Mouse (Mus musculus) yolk sac, embryonic 10.5 days (tissue): ENCODE data around the gene Tspan33.
"Not testable (repeated sequence)": the region's sequence is repeated elsewhere in the genome, so short reads cannot be mapped to it uniquely, and the experiment has no call there.

Source experiments
- DNase-seq: peaks from one replicate; pipeline ENCODE4 v3.0.0-alpha.2; 2017; ENCODE audit warnings: low spot score

Gene Tspan33

DNA sequence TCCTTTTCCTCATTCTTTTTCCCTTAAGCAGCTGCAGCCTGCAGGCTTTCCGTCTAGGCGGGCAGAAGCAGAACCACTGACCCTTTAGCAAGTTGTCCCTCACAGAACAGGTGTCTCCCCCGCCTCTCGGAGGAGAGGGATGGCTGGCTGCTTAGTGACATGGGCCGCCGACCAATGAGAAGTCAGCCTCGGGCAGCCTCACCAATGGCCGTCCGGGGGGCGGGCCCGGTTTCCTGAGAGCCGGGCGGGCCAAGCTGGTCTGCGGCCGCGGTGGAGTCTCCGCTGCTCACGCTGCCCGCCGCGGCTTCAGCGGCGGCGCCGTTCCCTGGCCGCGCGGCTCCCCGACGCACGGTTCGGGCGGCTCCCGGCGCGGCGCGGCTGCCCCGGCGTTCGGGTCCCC lies at the start of gene Tspan33:
Gene Tspan33, plus strand, starts transcription at position 270 of the 400 bp plus-strand sequence.
- peak; percentile 92 for DNase-seq

- peak; percentile 79 for DNase-seq
Measured at GRCm38 (mm10) chr6:29649494-29650169, 44.4 kb upstream of the Tspan33 start.

DNA sequence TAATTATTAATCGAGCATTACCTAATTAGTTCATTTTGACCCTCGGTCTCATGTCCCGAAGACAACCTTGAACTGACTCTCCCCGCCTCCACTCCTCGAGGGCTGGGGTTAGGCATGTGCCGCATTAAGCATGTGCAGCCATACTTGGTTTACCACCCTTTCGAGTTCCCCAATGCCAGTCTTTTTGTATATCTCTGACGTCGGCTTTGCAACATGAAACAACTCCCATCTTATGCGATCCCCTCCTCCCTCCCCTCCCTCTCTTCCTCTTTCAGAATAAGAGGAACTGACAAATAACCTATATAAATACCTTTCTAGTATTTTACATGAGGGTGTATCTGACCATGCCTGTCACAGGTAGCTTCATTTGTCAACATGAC lies 43.9 kb upstream of the Tspan33 start:
- DNase-seq: no peak

DNA sequence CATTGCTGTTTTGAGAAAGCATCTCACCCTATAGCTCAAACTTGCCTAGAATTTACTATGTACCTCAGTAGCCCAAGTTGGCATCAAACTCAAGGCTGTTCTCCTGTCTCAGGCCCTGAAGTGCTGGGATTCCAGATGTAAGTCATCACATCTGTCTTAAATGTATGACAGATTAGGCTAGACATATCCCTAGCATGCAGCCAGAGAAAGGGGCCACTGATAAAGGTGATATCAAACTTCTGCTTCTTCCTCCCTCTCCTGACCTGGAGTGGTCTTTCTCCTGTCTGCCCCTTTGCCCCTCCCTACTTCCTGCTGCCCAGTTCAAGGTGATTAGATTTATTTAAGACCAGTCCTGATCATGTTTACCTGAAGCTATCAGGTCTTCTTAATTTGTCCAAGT lies 40.8 kb upstream of the Tspan33 start:
- DNase-seq: no peak

DNA sequence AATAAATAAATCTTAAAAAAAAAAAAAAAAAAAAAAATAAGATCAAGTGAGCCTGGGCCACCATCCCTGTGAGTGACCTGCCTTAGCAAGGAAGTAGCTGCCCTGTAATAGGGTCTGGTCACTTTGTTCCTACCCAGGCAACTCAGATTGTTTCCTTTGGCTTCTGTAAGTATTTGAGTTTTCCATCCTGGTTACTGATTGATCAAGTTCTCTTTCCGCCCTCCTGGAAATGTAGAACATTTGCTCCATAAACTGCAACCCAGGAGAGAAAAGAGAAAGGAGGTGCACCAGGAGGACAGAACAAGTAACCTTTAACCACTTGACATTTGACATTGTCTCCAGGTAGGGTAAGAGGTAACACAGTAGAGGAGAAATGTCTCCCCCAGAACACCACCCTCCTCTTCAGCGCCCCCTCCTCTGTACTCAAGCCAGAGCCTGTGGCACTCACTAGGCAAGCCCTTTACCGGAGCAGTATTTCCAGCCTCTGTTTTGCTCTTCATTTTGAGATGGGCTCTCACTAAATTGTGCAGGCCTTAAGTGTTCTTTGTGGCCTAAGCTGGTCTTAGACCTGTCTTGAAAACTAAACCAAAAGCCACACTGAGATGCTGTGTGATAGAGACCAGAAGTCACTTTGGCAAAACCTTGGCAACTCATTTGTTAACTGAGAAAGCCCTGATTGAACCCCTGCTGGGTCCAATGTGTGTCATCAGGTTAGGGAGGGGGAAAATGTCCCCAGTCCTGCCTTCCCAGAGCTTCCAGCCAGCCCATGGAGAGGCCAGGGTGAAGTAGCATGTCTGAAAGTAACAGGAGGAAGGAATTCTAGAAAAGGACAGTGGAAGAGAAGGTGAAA lies 35.2 kb upstream of the Tspan33 start:
- DNase-seq: peak; percentile 77

- DNase-seq: peak; percentile 45
Measured at GRCm38 (mm10) chr6:29659964-29660363, 34.1 kb upstream of the Tspan33 start.

GRCm38 (mm10) chr6:29660662-29661307 lies 33.2 kb upstream of the Tspan33 start:
- DNase-seq: peak; percentile 72

DNA sequence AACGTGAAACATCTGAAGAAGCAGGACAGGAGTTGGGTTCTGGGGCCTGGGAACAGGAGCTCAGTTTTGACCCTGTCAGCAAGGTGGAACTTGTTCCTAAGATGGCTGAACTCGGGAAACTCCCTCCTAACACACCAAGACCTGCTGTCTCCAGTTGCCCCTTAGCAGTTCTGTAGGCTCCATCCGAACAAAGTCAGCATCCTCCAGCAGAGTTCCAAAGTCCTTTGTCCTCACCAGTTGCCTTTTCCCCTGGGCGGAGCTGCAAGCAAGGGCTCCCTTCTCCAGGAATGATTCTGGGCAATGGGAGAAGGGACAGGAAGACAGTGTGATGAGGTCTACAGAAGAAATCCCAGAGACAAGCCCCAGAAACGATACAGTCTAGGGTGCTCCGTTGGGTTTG lies 26.8 kb upstream of the Tspan33 start:
- DNase-seq: peak; percentile 53

DNA sequence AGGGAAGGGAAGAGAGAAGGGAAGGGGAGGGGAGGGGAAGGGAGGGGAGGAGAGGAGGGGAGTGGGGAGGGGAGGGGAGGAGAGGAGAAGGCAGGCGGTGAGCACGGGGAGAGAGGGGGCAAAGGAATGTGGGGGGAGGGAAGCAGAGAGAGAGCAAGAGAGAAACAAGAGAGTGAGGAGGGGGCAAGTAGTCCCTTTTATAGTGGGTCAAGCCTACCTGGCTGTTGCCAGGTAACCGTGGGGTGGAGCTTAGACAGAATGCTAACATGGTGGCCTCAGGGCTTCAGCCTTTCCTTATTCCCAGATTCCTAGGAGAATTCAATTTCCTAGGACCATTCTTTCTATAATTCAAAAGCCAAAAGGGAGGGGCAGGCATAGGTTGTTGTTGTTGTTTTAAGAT lies 22.3 kb upstream of the Tspan33 start:
- no peak for DNase-seq

- DNase-seq: no peak
Measured at GRCm38 (mm10) chr6:29672563-29673411, 21.2 kb upstream of the Tspan33 start.

DNA sequence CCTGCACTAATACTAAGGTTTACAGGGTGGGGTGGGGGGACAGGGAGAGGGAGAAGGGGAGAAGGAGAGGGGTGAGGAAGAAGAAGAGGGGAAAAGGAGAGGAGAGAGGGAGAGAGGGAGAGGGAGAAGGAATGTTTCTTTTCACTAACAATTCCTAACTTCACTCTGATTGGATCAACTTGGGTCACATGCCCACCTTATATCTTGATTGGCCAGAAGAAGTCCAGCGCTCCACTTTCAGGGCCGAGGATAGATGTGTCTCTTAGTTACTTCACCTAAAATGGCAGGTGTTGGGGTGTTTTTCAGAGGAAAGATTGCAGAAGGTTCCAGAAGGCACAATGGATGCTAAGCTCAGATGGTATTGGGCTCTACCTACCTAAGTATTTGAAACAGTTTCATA lies 20.3 kb upstream of the Tspan33 start:
- DNase-seq: no peak

- not testable (repeated sequence) for DNase-seq
Measured at GRCm38 (mm10) chr6:29679947-29680550, 14.0 kb upstream of the Tspan33 start.

DNA sequence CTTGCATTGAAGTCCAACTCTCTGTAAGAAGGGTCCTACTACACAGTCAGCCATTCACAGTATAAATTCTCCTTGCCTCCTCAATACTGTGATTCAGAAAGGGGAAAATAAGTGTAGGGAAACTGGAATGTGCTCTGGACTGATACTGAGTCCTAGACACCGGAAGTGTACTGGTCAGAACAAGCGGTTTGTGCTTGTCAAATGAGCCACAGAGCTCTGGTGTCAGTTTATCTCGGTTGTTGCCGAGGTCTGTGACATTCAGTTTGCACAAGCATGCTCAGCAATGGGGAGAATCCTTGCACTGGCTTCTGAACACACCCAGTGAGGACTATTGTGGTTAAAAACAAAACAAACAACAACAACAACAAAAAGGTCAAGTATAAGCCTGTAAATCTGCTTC lies 12.2 kb upstream of the Tspan33 start:
- no peak for DNase-seq

DNA sequence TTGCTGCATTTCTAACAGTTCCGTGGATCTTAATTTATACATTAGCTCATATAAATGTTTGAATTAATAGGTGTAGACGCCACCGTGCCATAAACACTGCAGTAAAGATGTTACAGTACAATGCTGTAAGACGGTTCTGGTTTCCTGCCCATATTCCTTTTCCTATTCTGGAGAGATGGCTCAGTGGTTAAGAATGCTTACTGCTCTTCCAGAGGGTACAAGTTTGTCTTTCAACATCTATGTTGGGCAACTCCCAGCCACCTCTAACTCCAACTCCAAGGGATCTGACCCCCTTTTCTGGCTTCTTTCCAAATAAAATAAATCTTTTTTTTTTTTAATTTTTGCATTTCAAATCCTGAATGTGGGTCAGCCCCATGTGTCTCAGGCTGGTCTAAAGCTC lies 9.3 kb upstream of the Tspan33 start:
- DNase-seq: no peak

- no peak for DNase-seq
Measured at GRCm38 (mm10) chr6:29685952-29686351, 8.1 kb upstream of the Tspan33 start.

GRCm38 (mm10) chr6:29689458-29689857 lies 4.6 kb upstream of the Tspan33 start:
- no peak for DNase-seq

DNA sequence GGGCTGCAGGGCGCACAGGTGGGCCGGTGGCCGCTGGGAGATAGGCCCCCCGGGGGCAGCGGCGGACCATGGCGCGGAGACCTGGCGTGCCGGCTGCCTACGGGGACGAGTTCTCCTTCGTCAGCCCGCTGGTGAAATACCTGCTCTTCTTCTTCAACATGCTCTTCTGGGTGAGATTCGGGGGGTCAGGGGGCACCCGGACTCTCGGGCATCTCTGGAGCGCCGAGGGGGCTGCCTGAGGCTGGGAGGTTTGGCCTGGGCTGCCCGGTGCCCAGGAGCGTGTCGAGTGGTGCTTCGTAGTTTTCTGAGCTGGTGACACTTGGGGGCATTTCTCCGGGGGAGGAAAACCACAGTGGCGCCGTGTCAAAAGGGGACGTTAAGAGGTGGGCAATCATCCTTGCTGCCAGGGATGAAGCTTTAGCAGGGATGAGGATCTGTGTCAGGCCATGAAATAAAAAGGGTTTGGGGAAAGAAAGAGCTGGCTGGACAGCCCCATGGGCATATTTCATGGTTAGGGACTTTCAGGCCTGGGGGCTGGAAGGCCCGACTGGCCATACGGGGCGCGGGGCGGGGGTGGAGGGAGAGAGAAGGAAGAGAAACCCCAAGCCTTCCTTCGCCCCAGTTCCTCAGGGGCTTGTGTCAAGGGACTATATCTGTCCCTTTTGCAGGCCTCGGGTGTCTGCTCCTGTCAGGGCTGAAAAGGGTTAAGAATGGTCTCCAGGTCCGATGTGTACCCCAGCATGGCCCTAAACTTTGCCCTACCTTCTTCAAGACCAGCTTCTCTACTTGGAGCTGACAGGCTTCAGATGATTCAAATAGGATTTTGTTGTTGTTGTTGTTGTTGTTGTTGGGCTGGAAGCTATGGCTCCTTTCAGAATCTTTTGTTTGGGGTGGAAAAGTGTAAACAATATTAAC lies 610 bp downstream of the Tspan33 start:
- DNase-seq: no peak

GRCm38 (mm10) chr6:29695290-29695674 lies 1.3 kb downstream of the Tspan33 start:
- DNase-seq: no peak

DNA sequence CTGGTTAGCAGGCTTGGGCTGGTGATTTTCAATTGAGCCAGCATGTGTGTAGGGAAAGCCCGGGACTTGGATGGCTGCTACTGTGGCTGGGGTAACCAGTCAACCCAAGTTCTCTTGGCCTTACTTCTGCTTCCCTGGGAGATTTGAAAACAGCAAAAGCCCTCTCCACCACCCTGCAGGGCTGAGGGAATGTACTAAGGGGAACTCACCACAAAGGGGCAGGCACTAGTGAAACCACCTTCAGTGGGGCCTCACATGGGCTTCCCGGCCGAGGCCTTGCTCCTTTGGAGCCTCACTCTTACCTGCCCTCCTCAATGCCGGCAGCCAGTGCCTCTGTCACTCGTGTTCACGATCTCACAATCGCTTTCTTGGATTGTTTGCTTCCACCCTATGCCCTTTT lies 2.0 kb downstream of the Tspan33 start:
- no peak for DNase-seq

DNA sequence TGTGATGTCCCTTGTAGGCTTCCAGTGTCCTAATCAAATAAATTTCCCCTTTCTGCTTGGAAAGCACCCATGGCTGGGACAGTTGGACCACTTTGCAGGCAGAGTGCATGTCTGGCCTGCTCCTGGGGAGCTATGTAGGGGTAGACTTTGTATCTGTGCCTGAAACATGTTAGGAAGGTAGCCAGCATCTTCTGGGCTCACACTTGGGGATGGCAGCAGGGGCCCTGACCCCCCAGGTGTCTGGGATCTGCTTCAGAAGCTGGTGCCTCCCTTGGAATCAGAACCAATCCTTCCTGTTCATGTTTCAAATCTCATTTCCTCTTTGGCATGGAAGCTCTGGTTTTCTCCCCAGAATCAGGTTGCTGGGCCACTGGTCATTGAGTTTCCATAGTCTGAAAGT lies 3.1 kb downstream of the Tspan33 start:
- no peak for DNase-seq

- peak; percentile 36 for DNase-seq
Measured at GRCm38 (mm10) chr6:29697548-29697947, 3.5 kb downstream of the Tspan33 start.
